Mouse (Mus musculus): ENCODE measurements around the gene Lhfpl4.

GRCm38 (mm10) chr6:113172568-113172967, 22.6 kb downstream of the Lhfpl4 start:
- TF ChIP-seq POLR2A (IDR thresholded peaks at IDR 0.05; ENCODE audit: low read depth, low read length) (no peak), CTCF (IDR thresholded peaks at IDR 0.05; ENCODE audit: extremely low read depth, insufficient read length, insufficient replicate concordance, low read depth, low read length) (no peak)

Data from small intestine, adult 2 months (tissue).